Mouse (Mus musculus) olfactory bulb, adult 2 months (tissue): ENCODE results near the gene Lman1l.

Source experiments
- CTCF ChIP-seq: fragments of 200-500 bp; IDR thresholded peaks from 2 replicates; pipeline ENCODE4 v1.5.1; 2012; ENCODE audit warnings: low read depth, mild to moderate bottlenecking, low read length, moderate library complexity; ENCODE audit not compliant: insufficient read depth
- POLR2A ChIP-seq: fragments of 200-500 bp; IDR thresholded peaks from 2 replicates; pipeline ENCODE4 v1.6.1; 2012; ENCODE audit warnings: mild to moderate bottlenecking, low read depth, low read length, moderate library complexity; ENCODE audit not compliant: insufficient read depth

DNA sequence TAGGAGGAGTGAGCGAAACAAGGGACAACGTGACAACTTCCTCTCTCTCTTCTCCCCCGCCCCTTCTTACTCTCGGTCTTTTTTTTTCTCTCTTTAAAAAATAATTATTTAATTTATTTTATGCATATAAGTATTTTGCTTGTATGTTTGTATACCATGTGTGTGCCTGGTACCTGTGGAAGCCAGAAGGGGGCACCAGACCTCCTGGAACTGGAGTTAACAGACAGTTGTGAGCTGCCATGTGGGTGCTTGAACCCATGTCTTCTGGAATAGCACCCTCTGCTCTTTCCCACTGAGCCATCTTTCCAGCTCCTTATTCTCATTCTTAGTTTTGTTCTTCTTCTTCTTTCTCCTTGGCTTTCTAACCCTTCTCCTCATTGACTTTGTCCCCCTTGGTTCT is 38.4 kb upstream of the Lman1l start:
- TF ChIP-seq CTCF (no peak), POLR2A (no peak)
